ENCODE assay signal across 9 mouse cellular contexts in the genomic region with DNA sequence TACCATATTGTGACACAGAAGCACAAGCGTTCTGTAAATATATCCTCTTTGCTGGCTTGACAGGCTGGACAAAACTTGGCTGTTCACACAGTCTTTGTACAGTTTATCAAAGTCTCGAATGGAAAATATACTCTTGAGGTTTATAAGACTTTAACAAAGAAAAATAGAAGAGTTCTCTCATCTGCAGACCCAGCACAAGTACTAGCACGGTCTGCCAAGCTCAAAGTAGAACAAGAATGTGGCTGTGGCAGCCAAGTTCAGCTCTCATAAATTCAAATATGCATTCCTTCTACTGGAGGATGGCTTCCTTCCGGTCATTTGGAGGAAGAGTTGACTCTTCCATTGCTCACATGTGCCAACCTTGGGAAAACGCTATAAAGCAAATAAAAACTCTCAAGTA.
DNase-seq lines count a peak whose midpoint lies in the region; TF ChIP-seq lines count a peak whose summit lies in the region.
"Had no signal": no experiment of that assay in that cellular context is flagged by ENCODE, and none has a peak within 500 bp of the region (broad histone marks: within the 10 kb centered on the region; RNA-seq: fewer than 3 reads in every experiment).

No protein-coding gene starts in this region.

- no peaks in the 10 kb centered on the region; the same call in 1 of the 2 replicates for H3K4me1 ChIP-seq in lung, adult 2 months (ENCODE audit: control insufficient read depth, insufficient read depth, low read length)

- TF ChIP-seq POLR2A in lung, adult 2 months (IDR thresholded peaks at IDR 0.05; ENCODE audit: borderline replicate concordance, extremely low read depth, low read depth, low read length), result no peak

- 33% methylated on average over 5 of the region's 5 CpGs for WGBS in lung, adult 2 months

- DNase-seq in lung, adult 18-20 months, result peak; percentile 17 to 30
- DNase-seq in lung, adult 2 months, result no peak
- peak; percentile 45 to 64 for DNase-seq in heart, adult 9 months (ENCODE audit: low spot score in 2 of 2)
- peak; percentile 48 for DNase-seq in kidney, postnatal 10 days
- peak; percentile 58 for DNase-seq in skeletal muscle tissue, adult 2 months (ENCODE audit: low read depth, low spot score)
- no peak for DNase-seq in spleen, postnatal 14 days (ENCODE audit: low spot score in 2 of 2)
- DNase-seq in ovary, postnatal 10 days (ENCODE audit: low spot score), result no peak
- DNase-seq: cerebellum, adult 11 months; thymus, adult 18-20 months had no signal

- TF ChIP-seq CTCF in lung, adult 2 months (IDR thresholded peaks at IDR 0.05; ENCODE audit: insufficient read depth, low read length), result no peak

- no peak overlapping the region for H3K4me3 ChIP-seq in lung, adult 2 months (replicated peaks; ENCODE audit: extremely low read depth, low read depth, low read length)

Comparison
In these comparisons a context has a peak if more than half of its experiments do, and no peak if none do; other contexts are left out.
1. DNase-seq: peak in lung, adult 18-20 months (2 of 2), heart, adult 9 months (2 of 2), kidney, postnatal 10 days (single experiment) and skeletal muscle tissue, adult 2 months (single experiment); none in lung, adult 2 months (single experiment), spleen, postnatal 14 days (0 of 2) and ovary, postnatal 10 days (single experiment).